Mouse (Mus musculus) CH12.LX (cell line): ENCODE measurements at regions not wholly inside any gene's neighbourhood (a gene's known extent, or its start where the extent isn't known, plus 50 kb on each side); places are given as distances from the start of the nearest gene placed in this dataset.

ENCODE experiments used
- DNase-seq: peaks from one replicate; pipeline ENCODE4 v3.0.0-alpha.2; 2013; ENCODE audit errors: extremely low read depth
- H3K27ac ChIP-seq: 2 replicates; pipeline ENCODE4 v1.5.1; 2012; ENCODE audit warnings: low read depth, mild to moderate bottlenecking, control low read depth, moderate library complexity; ENCODE audit not compliant: insufficient read depth
- H3K27me3 ChIP-seq: replicated peaks from 2 replicates; pipeline ENCODE3; 2012; ENCODE audit warnings: inconsistent platforms
- H3K36me3 ChIP-seq, 2 experiments: replicated peaks in 1 of 2; 2 replicates each; pipeline versions ENCODE3 to v1.6.1; 2012; ENCODE audit warnings: inconsistent platforms in 1 of 2, low read length in 1 of 2, mild to moderate bottlenecking in 1 of 2, mixed read lengths in 1 of 2, moderate library complexity in 1 of 2; ENCODE audit not compliant: control insufficient read depth in 1 of 2, insufficient read depth in 1 of 2
- H3K4me1 ChIP-seq, 2 experiments: 2 replicates each; pipeline ENCODE4 v1.6.1; 2012; ENCODE audit warnings: inconsistent platforms in 1 of 2, moderate library complexity in 1 of 2; ENCODE audit not compliant: insufficient read depth in 2 of 2, control insufficient read depth in 1 of 2
- H3K4me2 ChIP-seq: 2 replicates; pipeline ENCODE4 v1.6.1; 2012; ENCODE audit warnings: low read depth, mild to moderate bottlenecking, control low read depth; ENCODE audit not compliant: poor library complexity, insufficient read depth, severe bottlenecking
- H3K4me3 ChIP-seq, 3 experiments: fragments of 150-350 bp in 1 of 3; sonication (generic) in 1 of 3; replicated peaks in 1 of 3; 2 replicates each; pipeline versions ENCODE3 to v1.5.1; 2011 to 2012; ENCODE audit warnings: low read depth in 2 of 3, low read length in 2 of 3, mild to moderate bottlenecking in 2 of 3, moderate library complexity in 2 of 3, control low read depth in 1 of 3, improper control_type of control experiment in 1 of 3, inconsistent platforms in 1 of 3, mixed read lengths in 1 of 3; ENCODE audit not compliant: poor library complexity in 1 of 3
- H3K79me2 ChIP-seq: replicated peaks from 2 replicates; pipeline ENCODE4 v1.6.1; 2012; ENCODE audit warnings: mild to moderate bottlenecking, moderate library complexity; ENCODE audit not compliant: control insufficient read depth, poor library complexity, insufficient read depth, severe bottlenecking; ENCODE audit errors: extremely low read depth
- H3K9ac ChIP-seq: 2 replicates; pipeline ENCODE4 v1.6.1; 2012; ENCODE audit warnings: low read depth, mild to moderate bottlenecking, control low read depth, moderate library complexity; ENCODE audit not compliant: insufficient read depth
- H3K9me3 ChIP-seq: replicated peaks from 2 replicates; pipeline ENCODE3; 2012; ENCODE audit warnings: low read length, inconsistent platforms, mixed read lengths
- BHLHE40 ChIP-seq: IDR thresholded peaks from 2 replicates; pipeline ENCODE4 v1.6.1; 2011; ENCODE audit warnings: mild to moderate bottlenecking, low read depth, low read length, improper control_type of control experiment
- CHD1 ChIP-seq: IDR thresholded peaks from 2 replicates; pipeline ENCODE4 v1.6.1; 2012; ENCODE audit warnings: low read depth, low read length, improper control_type of control experiment, inconsistent platforms
- CHD2 ChIP-seq: IDR thresholded peaks from 2 replicates; pipeline ENCODE4 v1.6.1; 2011; ENCODE audit warnings: low read length, improper control_type of control experiment
- CTCF ChIP-seq, 2 experiments: IDR thresholded peaks in 1 of 2; conservative IDR thresholded peaks in 1 of 2; 2 replicates each; pipeline ENCODE4 v1.5.1; 2011 to 2012; ENCODE audit warnings: low read depth in 2 of 2, low read length in 2 of 2, improper control_type of control experiment in 1 of 2, inconsistent platforms in 1 of 2, mild to moderate bottlenecking in 1 of 2, moderate library complexity in 1 of 2
- E2F4 ChIP-seq: IDR thresholded peaks from 2 replicates; pipeline ENCODE4 v1.6.1; 2011; ENCODE audit warnings: low read depth, low read length, improper control_type of control experiment; ENCODE audit not compliant: insufficient replicate concordance
- ELF1 ChIP-seq: IDR thresholded peaks from 2 replicates; pipeline ENCODE4 v1.6.1; 2014; ENCODE audit warnings: low read depth, mild to moderate bottlenecking, inconsistent platforms, low read length, improper control_type of control experiment
- EP300 ChIP-seq: IDR thresholded peaks from 2 replicates; pipeline ENCODE4 v1.6.1; 2011; ENCODE audit warnings: low read length, improper control_type of control experiment
- HCFC1 ChIP-seq: IDR thresholded peaks from 2 replicates; pipeline ENCODE4 v1.6.1; 2012; ENCODE audit warnings: low read depth, mild to moderate bottlenecking, inconsistent platforms, low read length, improper control_type of control experiment
- IRF4 ChIP-seq: IDR thresholded peaks from 2 replicates; pipeline ENCODE4 v1.6.1; 2014; ENCODE audit warnings: low read depth, mild to moderate bottlenecking, inconsistent platforms, low read length, improper control_type of control experiment
- JUND ChIP-seq: conservative IDR thresholded peaks from 2 replicates; pipeline ENCODE4 v1.6.1; 2011; ENCODE audit warnings: low read depth, low read length, improper control_type of control experiment
- KAT2A ChIP-seq: IDR thresholded peaks from 2 replicates; pipeline ENCODE4 v1.6.1; 2012; ENCODE audit warnings: low read length, improper control_type of control experiment, inconsistent platforms; ENCODE audit not compliant: insufficient replicate concordance
- MAX ChIP-seq: IDR thresholded peaks from 2 replicates; pipeline ENCODE4 v1.6.1; 2011; ENCODE audit warnings: low read length, improper control_type of control experiment
- MAZ ChIP-seq: IDR thresholded peaks from 2 replicates; pipeline ENCODE4 v1.6.1; 2012; ENCODE audit warnings: low read depth, mild to moderate bottlenecking, inconsistent platforms, low read length, improper control_type of control experiment, moderate library complexity
- MEF2A ChIP-seq: IDR thresholded peaks from 2 replicates; pipeline ENCODE4 v1.6.1; 2014; ENCODE audit warnings: low read depth, mild to moderate bottlenecking, inconsistent platforms, low read length, improper control_type of control experiment, borderline replicate concordance
- MXI1 ChIP-seq: IDR thresholded peaks from 2 replicates; pipeline ENCODE4 v1.6.1; 2011; ENCODE audit warnings: mild to moderate bottlenecking, low read depth, low read length, improper control_type of control experiment
- MYC ChIP-seq: IDR thresholded peaks from 2 replicates; pipeline ENCODE4 v1.6.1; 2011; ENCODE audit warnings: low read depth, mild to moderate bottlenecking, improper control_type of control experiment, low read length
- NELFE ChIP-seq: IDR thresholded peaks from 2 replicates; pipeline ENCODE4 v1.6.1; 2011; ENCODE audit warnings: low read depth, low read length, improper control_type of control experiment
- NRF1 ChIP-seq: IDR thresholded peaks from 2 replicates; pipeline ENCODE4 v1.6.1; 2014; ENCODE audit warnings: low read depth, mild to moderate bottlenecking, inconsistent platforms, low read length, improper control_type of control experiment, moderate library complexity
- PAX5 ChIP-seq: IDR thresholded peaks from 2 replicates; pipeline ENCODE4 v1.6.1; 2012; ENCODE audit warnings: low read length, inconsistent platforms, mixed read lengths
- POLR2A ChIP-seq: IDR thresholded peaks from 2 replicates; pipeline ENCODE4 v1.6.1; 2011; ENCODE audit warnings: low read depth, mild to moderate bottlenecking, improper control_type of control experiment, low read length
- POLR2AphosphoS2 ChIP-seq: IDR thresholded peaks from 2 replicates; pipeline ENCODE4 v1.6.1; 2011; ENCODE audit warnings: low read depth, low read length, improper control_type of control experiment
- RAD21 ChIP-seq: IDR thresholded peaks from 2 replicates; pipeline ENCODE4 v1.6.1; 2011; ENCODE audit warnings: low read depth, mild to moderate bottlenecking, low read length, improper control_type of control experiment, moderate library complexity
- SIN3A ChIP-seq: IDR thresholded peaks from 2 replicates; pipeline ENCODE4 v1.6.1; 2012; ENCODE audit warnings: low read length, improper control_type of control experiment, inconsistent platforms
- SMC3 ChIP-seq: IDR thresholded peaks from 2 replicates; pipeline ENCODE4 v1.6.1; 2011; ENCODE audit warnings: low read depth, low read length, improper control_type of control experiment
- TBP ChIP-seq: conservative IDR thresholded peaks from 2 replicates; pipeline ENCODE4 v1.6.1; 2011; ENCODE audit warnings: low read depth, low read length, improper control_type of control experiment
- UBTF ChIP-seq: IDR thresholded peaks from 2 replicates; pipeline ENCODE4 v1.6.1; 2012; ENCODE audit warnings: low read depth, mild to moderate bottlenecking, inconsistent platforms, low read length, improper control_type of control experiment, moderate library complexity
- USF1 ChIP-seq: IDR thresholded peaks from 2 replicates; pipeline ENCODE4 v1.6.1; 2014; ENCODE audit warnings: low read depth, mild to moderate bottlenecking, inconsistent platforms, low read length, improper control_type of control experiment
- USF2 ChIP-seq: conservative IDR thresholded peaks from 2 replicates; pipeline ENCODE4 v1.6.1; 2011; ENCODE audit warnings: low read depth, low read length, improper control_type of control experiment
- ZC3H11A ChIP-seq: IDR thresholded peaks from 2 replicates; pipeline ENCODE4 v1.6.1; 2012; ENCODE audit warnings: low read depth, mild to moderate bottlenecking, inconsistent platforms, low read length, improper control_type of control experiment
- ZKSCAN1 ChIP-seq: IDR thresholded peaks from 2 replicates; pipeline ENCODE4 v1.6.1; 2012; ENCODE audit warnings: low read depth, inconsistent platforms, low read length, improper control_type of control experiment, borderline replicate concordance
- ZNF384 ChIP-seq: IDR thresholded peaks from 2 replicates; pipeline ENCODE4 v1.6.1; 2012; ENCODE audit warnings: low read depth, low read length, improper control_type of control experiment, inconsistent platforms
- dilution Hi-C: fragments of 300-500 bp; cut with MboI; formaldehyde crosslinking; loops from 2 replicates; pipeline ENCODE4 v1.14.3; 2020; ENCODE audit warnings: low sequenced_read_pairs; ENCODE audit not compliant: extremely low pct_unique_long_range_greater_than_20kb, extremely low pct_ligation_motif_present
- in situ Hi-C: fragments of 300-500 bp; cut with MboI; formaldehyde crosslinking; loops from 3 replicates; pipeline ENCODE4 v1.14.3; 2019; ENCODE audit warnings: low sequenced_read_pairs, low pct_ligation_motif_present, low pct_unique_long_range_greater_than_20kb, mixed read lengths

GRCm38 (mm10) chr15:59879311-59879710 lies 137.1 kb downstream of the 4933412E24Rik start:
- TF ChIP-seq UBTF (no peak), ZC3H11A (no peak), ELF1 (no peak), MXI1 (no peak), CHD2 (no peak), RAD21 (peak; percentile 2), CTCF (conservative IDR thresholded peaks at IDR 0.05 in 1 of 2, IDR thresholded peaks at IDR 0.05 in 1 of 2; ENCODE audit: low read depth in 2 of 2, low read length in 2 of 2) (peak in 1 of 2 experiments; percentile 36; a peak in 2 of 4 replicates), SMC3 (peak; percentile 10; the same call in 1 of the 2 replicates), MAX (no peak)
- in situ Hi-C loops (loop anchor here (25.0 kb wide), 1 partner anchor 383 kb away; no protein-coding TSS in a partner anchor), dilution Hi-C loops (no loop called here)

GRCm38 (mm10) chr15:59876279-59876742 lies 140.1 kb downstream of the 4933412E24Rik start:
- Histone ChIP-seq H3K4me1 (no peaks in the 10 kb centered on the region), H3K27me3 (no peaks in the 10 kb centered on the region), H3K9ac (no peak overlapping the region), H3K9me3 (no peaks in the 10 kb centered on the region), H3K36me3 (no peaks in the 10 kb centered on the region), H3K79me2 (no peaks in the 10 kb centered on the region), H3K4me3 (no peak overlapping the region), H3K4me2 (no peak overlapping the region), H3K27ac (no peak overlapping the region)
- TF ChIP-seq KAT2A (no peak), MEF2A (no peak), POLR2AphosphoS2 (no peak), SIN3A (no peak), NRF1 (no peak), EP300 (no peak), HCFC1 (no peak), USF1 (no peak), PAX5 (no peak), IRF4 (no peak), ZNF384 (peak; percentile 92), POLR2A (no peak), CHD2 (no peak), MYC (no peak), MXI1 (no peak), USF2 (no peak), ZKSCAN1 (no peak), ZC3H11A (no peak), BHLHE40 (no peak), NELFE (no peak), CHD1 (no peak), MAZ (no peak), E2F4 (no peak), RAD21 (peak; percentile 77), TBP (no peak), CTCF (conservative IDR thresholded peaks at IDR 0.05 in 1 of 2, IDR thresholded peaks at IDR 0.05 in 1 of 2; ENCODE audit: low read depth in 2 of 2, low read length in 2 of 2) (peak in 1 of 2 experiments; percentile 66; a peak in 2 of 4 replicates), JUND (no peak), SMC3 (peak; percentile 26; the same call in 1 of the 2 replicates)
- DNase-seq, result peak; percentile 39
- in situ Hi-C loops, result loop anchor here (25.0 kb wide), 1 partner anchor 386 kb away; no protein-coding TSS in a partner anchor
- dilution Hi-C loops, result no loop called here

More at GRCm38 (mm10) chr15:59879311-59879710, 137.1 kb downstream of the 4933412E24Rik start:
- DNase-seq, result no peak
- no peaks in the 10 kb centered on the region for H3K4me1 ChIP-seq
- H3K79me2 ChIP-seq, result no peaks in the 10 kb centered on the region
- peaks cover 3% of the 10 kb centered on the region for H3K9me3 ChIP-seq
- no peaks in the 10 kb centered on the region for H3K36me3 ChIP-seq
- H3K4me2 ChIP-seq, result no peak overlapping the region
- H3K27me3 ChIP-seq, result no peaks in the 10 kb centered on the region
- no peak overlapping the region for H3K27ac ChIP-seq
- H3K4me3 ChIP-seq, result no peak overlapping the region
- H3K9ac ChIP-seq, result no peak overlapping the region
